Mouse (Mus musculus) CD4-positive helper T cell, adult 2 months (primary cell): ENCODE data around the gene Tmem38a.

Experiments used
- DNase-seq: peaks from one replicate; pipeline ENCODE4 v3.0.0-alpha.2; 2012; ENCODE audit warnings: low read depth, missing footprints, low spot score

Gene Tmem38a

GRCm38 (mm10) chr8:72584390-72584789 lies 12.5 kb downstream of the Tmem38a start:
- DNase-seq: no peak

GRCm38 (mm10) chr8:72587806-72588205 lies 16.0 kb downstream of the Tmem38a start:
- DNase-seq: no peak

DNA sequence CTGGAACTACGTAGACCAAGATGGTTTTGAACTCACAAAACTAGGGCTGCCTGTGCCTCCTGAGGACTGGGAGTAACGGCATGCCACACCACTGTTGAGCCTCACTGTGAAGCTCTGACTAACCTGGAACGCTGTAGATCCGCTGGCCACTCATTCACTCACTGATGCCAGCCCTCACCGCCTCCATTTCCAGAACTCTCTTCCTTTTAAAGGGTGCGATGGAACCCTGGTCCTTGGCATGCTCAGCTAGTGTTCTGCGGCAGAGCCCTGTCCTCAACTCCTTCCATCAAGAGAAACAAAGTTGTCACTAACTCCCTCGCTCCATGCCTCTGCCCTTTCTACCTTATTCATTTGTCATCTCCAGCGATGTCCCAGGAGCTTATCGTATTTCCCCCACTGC lies 17.0 kb downstream of the Tmem38a start:
- no peak for DNase-seq

DNA sequence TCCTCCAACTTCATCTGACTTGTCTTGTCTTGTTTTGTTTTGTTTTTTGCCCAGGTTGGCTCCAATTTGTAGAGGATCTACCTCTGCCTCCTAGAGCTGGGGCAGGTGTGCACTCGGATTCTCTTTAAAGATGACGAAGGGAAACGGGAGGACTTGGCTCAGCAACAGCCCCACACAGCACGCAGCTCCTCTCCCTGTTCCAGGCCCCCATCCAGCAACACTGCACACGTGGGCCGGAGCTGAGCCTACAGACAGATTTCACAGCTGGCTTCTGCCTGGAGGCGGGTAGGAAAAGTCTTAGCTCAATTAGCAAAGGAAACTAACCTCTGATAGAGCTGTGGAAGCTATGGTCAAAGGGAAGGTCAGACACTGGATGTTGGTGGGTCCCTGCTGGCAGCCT lies 17.4 kb downstream of the Tmem38a start:
- no peak for DNase-seq

DNA sequence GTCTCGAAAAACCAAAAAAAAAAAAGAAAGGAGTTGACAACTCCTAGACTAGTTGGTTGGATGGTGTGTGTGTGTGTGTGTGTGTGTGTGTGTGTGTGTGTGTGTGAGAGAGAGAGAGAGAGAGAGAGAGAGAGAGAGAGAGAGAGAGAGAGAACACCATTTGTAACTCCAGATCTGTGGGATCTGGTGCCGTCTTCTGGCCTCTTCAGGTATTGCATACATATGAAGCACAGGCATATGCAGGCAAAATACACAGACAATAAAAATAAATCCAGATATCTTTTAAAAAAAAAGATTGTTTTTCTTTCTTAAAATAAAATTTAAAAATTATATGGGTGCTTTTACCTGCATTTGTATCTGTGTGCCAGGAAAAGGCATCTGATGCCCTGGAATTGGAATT lies 18.3 kb downstream of the Tmem38a start:
- peak; percentile 56 for DNase-seq
